Mouse (Mus musculus): ENCODE results near the gene Ms4a14. TPM values are rescaled to one million over a fixed set of nuclear protein-coding genes. Genes with fewer than 3 reads are reported as not detected.
"Not testable (repeated sequence)": the region's sequence is repeated elsewhere in the genome, so short reads cannot be mapped to it uniquely, and the experiment has no call there.

The Ms4a14 gene
- total RNA-seq (2015) (0.09 and 0.13 TPM in 2 replicates), total RNA-seq (2017) (not detected in 2 replicates)

- no peak for ATAC-seq (ENCODE audit: poor library complexity, severe bottlenecking)
Observed at GRCm38 (mm10) chr19:11314354-11314753, at the start of gene Ms4a14. Gene Ms4a14 (minus strand): TSS chr19:11314454.

- ATAC-seq (ENCODE audit: poor library complexity, severe bottlenecking): peak; percentile 47; the same call in 1 of the 2 replicates
Observed at GRCm38 (mm10) chr19:11362002-11362401, 47.7 kb upstream of the Ms4a14 start.

- ATAC-seq (ENCODE audit: poor library complexity, severe bottlenecking): no peak; the same call in 1 of the 2 replicates
Observed at GRCm38 (mm10) chr19:11360106-11360505, 45.9 kb upstream of the Ms4a14 start.

GRCm38 (mm10) chr19:11355730-11356129 is 41.5 kb upstream of the Ms4a14 start:
- peak; percentile 74 for ATAC-seq (ENCODE audit: poor library complexity, severe bottlenecking)

GRCm38 (mm10) chr19:11351878-11352277 is 37.6 kb upstream of the Ms4a14 start:
- ATAC-seq (ENCODE audit: poor library complexity, severe bottlenecking): no peak

GRCm38 (mm10) chr19:11349698-11350481 is 35.6 kb upstream of the Ms4a14 start:
- no peak for ATAC-seq (ENCODE audit: poor library complexity, severe bottlenecking)

- no peak for ATAC-seq (ENCODE audit: poor library complexity, severe bottlenecking)
Observed at GRCm38 (mm10) chr19:11343992-11344391, 29.7 kb upstream of the Ms4a14 start.

- peak; percentile 51; the same call in 1 of the 2 replicates for ATAC-seq (ENCODE audit: poor library complexity, severe bottlenecking)
Observed at GRCm38 (mm10) chr19:11343147-11343546, 28.9 kb upstream of the Ms4a14 start.

- ATAC-seq (ENCODE audit: poor library complexity, severe bottlenecking): peak; percentile 77
Observed at GRCm38 (mm10) chr19:11335932-11336331, 21.7 kb upstream of the Ms4a14 start, which contains the start of gene Ms4a7. Gene Ms4a7 (minus strand): TSS chr19:11336146.

GRCm38 (mm10) chr19:11321123-11321522 is 6.9 kb upstream of the Ms4a14 start:
- ATAC-seq (ENCODE audit: poor library complexity, severe bottlenecking): no peak

GRCm38 (mm10) chr19:11316786-11317185 is 2.5 kb upstream of the Ms4a14 start:
- no peak for ATAC-seq (ENCODE audit: poor library complexity, severe bottlenecking)

- ATAC-seq (ENCODE audit: poor library complexity, severe bottlenecking): no peak
Observed at GRCm38 (mm10) chr19:11308888-11309287, 5.4 kb downstream of the Ms4a14 start.

GRCm38 (mm10) chr19:11299529-11299928 is 14.7 kb downstream of the Ms4a14 start:
- not testable (repeated sequence) for ATAC-seq (ENCODE audit: poor library complexity, severe bottlenecking)

- ATAC-seq (ENCODE audit: poor library complexity, severe bottlenecking): no peak
Observed at GRCm38 (mm10) chr19:11298939-11299338, 15.3 kb downstream of the Ms4a14 start.

- ATAC-seq (ENCODE audit: poor library complexity, severe bottlenecking): not testable (repeated sequence)
Observed at GRCm38 (mm10) chr19:11293616-11294015, 20.6 kb downstream of the Ms4a14 start.

GRCm38 (mm10) chr19:11292990-11293389 is 21.3 kb downstream of the Ms4a14 start:
- no peak for ATAC-seq (ENCODE audit: poor library complexity, severe bottlenecking)

GRCm38 (mm10) chr19:11283773-11284172 is 30.5 kb downstream of the Ms4a14 start, which contains the start of gene Ms4a5:
Gene Ms4a5 (minus strand): TSS chr19:11283873.
- no peak for ATAC-seq (ENCODE audit: poor library complexity, severe bottlenecking)

- no peak for ATAC-seq (ENCODE audit: poor library complexity, severe bottlenecking)
Observed at GRCm38 (mm10) chr19:11280223-11280622, 34.0 kb downstream of the Ms4a14 start.

- ATAC-seq (ENCODE audit: poor library complexity, severe bottlenecking): no peak
Observed at GRCm38 (mm10) chr19:11276431-11276830, 37.8 kb downstream of the Ms4a14 start.

GRCm38 (mm10) chr19:11266956-11267355 is 47.3 kb downstream of the Ms4a14 start:
- no peak for ATAC-seq (ENCODE audit: poor library complexity, severe bottlenecking)

GRCm38 (mm10) chr19:11266052-11266845 is 48.0 kb downstream of the Ms4a14 start, which contains the start of gene Ms4a1:
Gene Ms4a1 (minus strand): TSS chr19:11266241.
- ATAC-seq (ENCODE audit: poor library complexity, severe bottlenecking): no peak
